Mouse (Mus musculus): ENCODE measurements around the gene Cwc27. TPM values are rescaled to one million over a fixed set of nuclear protein-coding genes. Genes with fewer than 3 reads are reported as not detected.

Gene Cwc27
- polyA plus RNA-seq, 1 experiment = 4.4 TPM

- TF ChIP-seq CTCF (IDR thresholded peaks at IDR 0.05; ENCODE audit: control insufficient read depth, insufficient read depth, insufficient replicate concordance, low read depth, low read length) = no peak
- TF ChIP-seq POLR2A (IDR thresholded peaks at IDR 0.05; ENCODE audit: control insufficient read depth, low read depth, low read length) = no peak
Measured at GRCm38 (mm10) chr13:104623130-104623891, 193.6 kb downstream of the Cwc27 start.

DNA sequence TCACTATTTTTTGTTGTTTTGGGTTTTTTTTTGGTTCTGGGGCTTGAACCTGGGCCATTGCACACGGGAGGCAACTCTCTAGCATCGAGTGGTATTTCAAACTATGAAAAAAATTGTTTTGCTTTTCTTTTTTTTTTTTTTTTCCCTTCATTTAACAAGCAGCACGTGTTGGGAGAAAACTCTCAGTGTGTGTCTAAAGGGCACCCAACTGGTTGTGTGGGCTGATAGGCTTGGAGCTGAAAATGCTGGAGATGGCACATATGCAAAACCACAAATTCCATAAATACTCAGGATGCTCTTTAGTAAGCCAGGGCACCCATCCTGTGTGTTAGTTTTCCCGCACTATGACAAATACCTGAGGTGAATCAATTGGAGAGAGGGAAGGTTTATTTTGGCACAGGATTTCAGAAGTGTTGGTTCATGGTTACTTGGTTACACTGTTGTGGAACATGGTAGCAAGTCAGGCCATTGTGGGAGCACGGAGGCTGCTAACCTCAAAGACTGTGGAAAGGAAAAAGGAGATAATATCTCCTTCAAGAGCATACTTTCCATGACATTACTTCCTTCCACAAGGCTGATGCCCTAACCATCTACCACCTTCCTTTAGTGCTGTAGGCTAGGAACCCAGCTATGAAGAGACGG lies 194.7 kb downstream of the Cwc27 start:
- Histone ChIP-seq H3K27me3 (ENCODE audit: control insufficient read depth, insufficient read depth, low read length) (no peaks in the 10 kb centered on the region), H3K36me3 (ENCODE audit: control insufficient read depth, insufficient read depth, low read length) (no peaks in the 10 kb centered on the region), H3K4me1 (ENCODE audit: control insufficient read depth, insufficient read depth, low read length) (no peaks in the 10 kb centered on the region), H3K27ac (ENCODE audit: control insufficient read depth, insufficient read depth, low read depth, low read length) (no peak overlapping the region), H3K4me3 (ENCODE audit: control insufficient read depth, low read depth, low read length) (no peak overlapping the region)
- no peak for TF ChIP-seq POLR2A (IDR thresholded peaks at IDR 0.05; ENCODE audit: control insufficient read depth, low read depth, low read length)
- no peak for TF ChIP-seq CTCF (IDR thresholded peaks at IDR 0.05; ENCODE audit: control insufficient read depth, insufficient read depth, insufficient replicate concordance, low read depth, low read length)

More at GRCm38 (mm10) chr13:104623130-104623891, 193.6 kb downstream of the Cwc27 start:
- Histone ChIP-seq H3K4me1 (ENCODE audit: control insufficient read depth, insufficient read depth, low read length) (no peaks in the 10 kb centered on the region), H3K27me3 (ENCODE audit: control insufficient read depth, insufficient read depth, low read length) (no peaks in the 10 kb centered on the region), H3K36me3 (ENCODE audit: control insufficient read depth, insufficient read depth, low read length) (no peaks in the 10 kb centered on the region), H3K27ac (ENCODE audit: control insufficient read depth, insufficient read depth, low read depth, low read length) (no peak overlapping the region), H3K4me3 (ENCODE audit: control insufficient read depth, low read depth, low read length) (no peak overlapping the region)

- Histone ChIP-seq H3K27ac (ENCODE audit: control insufficient read depth, insufficient read depth, low read depth, low read length) (no peak overlapping the region), H3K4me1 (ENCODE audit: control insufficient read depth, insufficient read depth, low read length) (peaks cover 3% of the 10 kb centered on the region), H3K36me3 (ENCODE audit: control insufficient read depth, insufficient read depth, low read length) (no peaks in the 10 kb centered on the region), H3K4me3 (ENCODE audit: control insufficient read depth, low read depth, low read length) (no peak overlapping the region), H3K27me3 (ENCODE audit: control insufficient read depth, insufficient read depth, low read length) (no peaks in the 10 kb centered on the region)
- TF ChIP-seq CTCF (IDR thresholded peaks at IDR 0.05; ENCODE audit: control insufficient read depth, insufficient read depth, insufficient replicate concordance, low read depth, low read length) (no peak), POLR2A (IDR thresholded peaks at IDR 0.05; ENCODE audit: control insufficient read depth, low read depth, low read length) (no peak)
Measured at GRCm38 (mm10) chr13:104620423-104620822, 196.5 kb downstream of the Cwc27 start.

DNA sequence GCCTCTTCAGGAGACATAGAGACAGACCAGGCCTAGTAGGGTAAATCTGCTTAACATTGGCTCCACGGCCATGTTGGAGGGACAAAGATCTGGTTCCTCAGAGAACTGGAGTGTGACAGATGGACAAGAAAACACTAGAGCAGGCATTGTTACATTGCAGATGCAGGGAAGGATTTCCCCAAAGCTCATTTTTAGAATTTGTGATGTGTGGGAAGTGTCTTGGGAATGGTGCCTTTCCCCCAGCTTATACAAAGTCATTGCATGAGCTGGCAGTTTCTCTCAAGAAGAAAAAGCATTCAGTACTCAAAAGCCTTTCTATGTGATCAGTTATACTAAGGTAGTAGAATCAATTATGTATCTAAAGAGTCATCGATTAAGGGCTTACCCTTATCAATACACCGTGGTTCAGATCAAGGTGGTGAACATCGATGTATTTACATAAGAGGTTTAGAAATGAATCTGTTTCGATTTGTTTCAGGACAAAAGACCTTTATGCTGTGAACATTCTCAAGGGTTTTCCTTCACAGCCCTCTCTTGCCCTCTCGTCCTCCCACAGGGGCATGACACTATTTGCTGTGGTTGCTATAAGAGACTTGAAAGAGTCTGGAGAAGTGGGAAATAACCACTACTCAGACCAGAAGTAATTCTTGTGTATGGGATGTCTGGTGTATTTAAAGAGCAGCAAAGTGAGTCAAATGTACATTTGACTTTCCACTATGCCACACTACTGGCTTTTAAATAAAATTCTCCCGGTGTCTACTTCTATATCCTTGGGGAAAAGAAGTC lies 197.2 kb downstream of the Cwc27 start:
- H3K27ac ChIP-seq (ENCODE audit: control insufficient read depth, insufficient read depth, low read depth, low read length) = no peak overlapping the region

GRCm38 (mm10) chr13:104617201-104617600 lies 199.7 kb downstream of the Cwc27 start:
- Histone ChIP-seq H3K36me3 (ENCODE audit: control insufficient read depth, insufficient read depth, low read length) (no peaks in the 10 kb centered on the region), H3K4me1 (ENCODE audit: control insufficient read depth, insufficient read depth, low read length) (peaks cover 3% of the 10 kb centered on the region), H3K27ac (ENCODE audit: control insufficient read depth, insufficient read depth, low read depth, low read length) (no peak overlapping the region), H3K27me3 (ENCODE audit: control insufficient read depth, insufficient read depth, low read length) (no peaks in the 10 kb centered on the region), H3K4me3 (ENCODE audit: control insufficient read depth, low read depth, low read length) (no peak overlapping the region)
- TF ChIP-seq POLR2A (IDR thresholded peaks at IDR 0.05; ENCODE audit: control insufficient read depth, low read depth, low read length) (no peak), CTCF (IDR thresholded peaks at IDR 0.05; ENCODE audit: control insufficient read depth, insufficient read depth, insufficient replicate concordance, low read depth, low read length) (no peak)

More for the DNA sequence above, 197.2 kb downstream of the Cwc27 start:
- Histone ChIP-seq H3K4me1 (ENCODE audit: control insufficient read depth, insufficient read depth, low read length) (peaks cover 3% of the 10 kb centered on the region), H3K36me3 (ENCODE audit: control insufficient read depth, insufficient read depth, low read length) (no peaks in the 10 kb centered on the region), H3K4me3 (ENCODE audit: control insufficient read depth, low read depth, low read length) (no peak overlapping the region), H3K27me3 (ENCODE audit: control insufficient read depth, insufficient read depth, low read length) (no peaks in the 10 kb centered on the region)
- no peak for TF ChIP-seq POLR2A (IDR thresholded peaks at IDR 0.05; ENCODE audit: control insufficient read depth, low read depth, low read length)
- TF ChIP-seq CTCF (IDR thresholded peaks at IDR 0.05; ENCODE audit: control insufficient read depth, insufficient read depth, insufficient replicate concordance, low read depth, low read length) = no peak

GRCm38 (mm10) chr13:104615999-104616810 lies 200.7 kb downstream of the Cwc27 start:
- Histone ChIP-seq H3K27me3 (ENCODE audit: control insufficient read depth, insufficient read depth, low read length) (no peaks in the 10 kb centered on the region), H3K4me3 (ENCODE audit: control insufficient read depth, low read depth, low read length) (no peak overlapping the region), H3K36me3 (ENCODE audit: control insufficient read depth, insufficient read depth, low read length) (no peaks in the 10 kb centered on the region), H3K27ac (ENCODE audit: control insufficient read depth, insufficient read depth, low read depth, low read length) (no peak overlapping the region), H3K4me1 (ENCODE audit: control insufficient read depth, insufficient read depth, low read length) (peaks cover 3% of the 10 kb centered on the region)
- TF ChIP-seq CTCF (IDR thresholded peaks at IDR 0.05; ENCODE audit: control insufficient read depth, insufficient read depth, insufficient replicate concordance, low read depth, low read length) (no peak), POLR2A (IDR thresholded peaks at IDR 0.05; ENCODE audit: control insufficient read depth, low read depth, low read length) (no peak)
